Mouse (Mus musculus) effector memory CD4-positive, alpha-beta T cell, adult 7 months (primary cell): ENCODE data around the gene Vmn2r66. TPM values are rescaled to one million over a fixed set of nuclear protein-coding genes. Genes with fewer than 3 reads are reported as not detected.

Source experiments
- polyA plus RNA-seq: library from polyadenylated mRNA; unstranded; fragments of 100-300 nt; shearing (Covaris generic); gene quantifications from one replicate; pipeline ENCODE4 v1.2.1, GENCODE M21; 2017

Gene Vmn2r66
- polyA plus RNA-seq = not detected

GRCm38 (mm10) chr7:85012168-85012567 lies at the start of gene Vmn2r66:
Gene Vmn2r66, minus strand, starts transcription at chr7:85012268.

GRCm38 (mm10) chr7:84964015-84964414 lies 48.1 kb downstream of the Vmn2r66 start, which contains the start of gene Vmn2r65:
Gene Vmn2r65, minus strand, starts transcription at chr7:84964115.

Other genes with a start within 250 kb of the Vmn2r66 start
- gene Olfr291, start 158.7 kb downstream of the Vmn2r66 start, polyA plus RNA-seq = not detected
- not detected for gene Vmn2r65, start 48.2 kb downstream of the Vmn2r66 start, polyA plus RNA-seq
- gene Vmn2r67, start 143.7 kb upstream of the Vmn2r66 start, polyA plus RNA-seq = not detected
- 0.13 TPM for gene Vmn2r68, start 225.5 kb upstream of the Vmn2r66 start, polyA plus RNA-seq